Mouse (Mus musculus) cerebellum, adult 2 months (tissue): Measurements from ENCODE around the gene Dock2.

Source experiments
- CTCF ChIP-seq: fragments of 200-500 bp; IDR thresholded peaks from 2 replicates; pipeline ENCODE4 v1.5.1; 2011; ENCODE audit warnings: low read depth, mild to moderate bottlenecking, control low read depth, low read length, moderate library complexity, borderline replicate concordance; ENCODE audit not compliant: insufficient read depth
- POLR2A ChIP-seq: fragments of 200-500 bp; IDR thresholded peaks from 2 replicates; pipeline ENCODE4 v1.6.1; 2011; ENCODE audit warnings: low read length, control low read depth, borderline replicate concordance; ENCODE audit not compliant: insufficient read depth

DNA sequence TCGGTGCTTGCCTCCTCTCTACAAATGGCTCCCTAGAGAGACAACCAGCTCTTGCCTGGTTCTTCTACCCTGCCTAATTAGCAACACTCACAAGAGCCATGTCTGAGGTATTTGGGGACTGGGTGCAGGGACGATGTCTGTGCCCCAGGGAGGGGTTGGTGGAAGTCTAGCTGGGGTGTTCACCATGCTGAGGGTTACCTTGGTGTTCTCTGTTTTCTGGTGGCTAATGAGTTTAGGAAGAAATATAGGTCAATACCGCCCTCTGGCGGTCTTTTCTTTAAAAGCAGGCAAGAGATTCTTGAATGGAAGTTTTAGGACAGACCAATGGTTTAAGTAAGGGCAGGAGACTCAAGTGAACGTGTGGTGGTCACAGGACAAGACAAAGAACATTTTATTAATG is 570.8 kb downstream of the Dock2 start:
- TF ChIP-seq POLR2A (no peak), CTCF (peak; percentile 51)
